Mouse (Mus musculus) mouse embryonic stem cell (cell line): ENCODE data around the gene Ern1.

Experiments used
- in situ Hi-C, 2 experiments: fragments of 300-500 bp; cut with MboI; formaldehyde crosslinking; loops; 1 replicate in 1 of 2; 3 replicates in 1 of 2; pipeline ENCODE4 v1.14.3; 2019 to 2020; ENCODE audit warnings: low sequenced_read_pairs in 2 of 2, low pct_unique_long_range_greater_than_20kb in 1 of 2, mixed read lengths in 1 of 2; ENCODE audit not compliant: unreplicated experiment in 1 of 2

Ern1 gene

DNA sequence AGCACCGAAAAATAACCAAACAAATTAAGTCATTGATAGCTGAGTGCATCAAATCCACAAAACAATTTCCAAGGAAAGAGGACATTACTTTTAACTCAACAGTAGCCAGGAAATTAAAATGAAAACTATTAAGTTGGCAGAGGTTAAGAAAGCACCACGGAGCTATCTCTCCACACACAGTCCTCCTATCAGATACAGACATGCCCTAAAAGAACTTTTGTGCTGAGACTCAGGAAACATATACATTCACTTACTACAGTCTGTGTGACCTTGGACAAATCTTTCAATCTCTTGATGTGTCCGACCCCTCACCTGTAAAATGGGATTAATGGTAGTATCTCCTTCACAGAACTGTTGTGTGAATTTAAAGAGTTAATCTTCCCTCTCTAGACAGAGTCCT lies 101.2 kb downstream of the Ern1 start:
- in situ Hi-C loops, result no loop called here

DNA sequence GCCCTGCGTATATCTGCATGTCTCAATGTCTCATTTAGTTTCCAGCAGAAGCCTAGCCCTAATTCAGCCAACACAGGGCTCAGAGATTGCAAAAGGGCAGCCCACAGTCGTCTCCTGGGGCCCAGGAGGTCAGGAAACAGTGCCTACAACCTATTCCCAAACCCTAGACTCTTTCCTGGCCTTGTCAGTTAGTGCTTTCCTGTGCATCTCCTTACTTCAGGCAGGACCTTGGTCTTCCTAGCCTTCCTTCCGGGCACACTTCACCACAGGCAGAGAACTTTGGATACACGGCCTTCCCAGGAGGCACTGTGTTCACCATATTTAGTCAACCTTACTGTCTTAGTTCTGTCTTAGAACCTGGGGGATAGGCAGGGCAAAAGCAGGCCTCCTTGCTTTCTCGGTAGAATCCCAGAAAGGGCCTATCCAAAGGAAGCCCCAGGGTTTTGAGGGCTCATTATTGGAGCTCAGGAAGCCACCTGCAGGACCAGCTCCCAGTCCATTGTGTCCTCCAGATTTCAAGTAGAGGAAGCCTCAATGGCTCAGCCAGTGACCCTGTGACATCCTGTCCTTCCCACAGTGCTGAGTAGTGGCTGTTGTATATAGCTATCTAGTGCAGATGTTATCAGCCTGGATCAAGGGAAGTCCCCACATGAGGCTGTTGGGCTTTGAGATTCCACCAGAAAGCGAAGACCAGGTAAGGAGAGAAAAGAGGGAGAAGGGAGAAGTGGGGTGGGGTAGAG lies 104.4 kb downstream of the Ern1 start:
- in situ Hi-C loops, result no loop called here

DNA sequence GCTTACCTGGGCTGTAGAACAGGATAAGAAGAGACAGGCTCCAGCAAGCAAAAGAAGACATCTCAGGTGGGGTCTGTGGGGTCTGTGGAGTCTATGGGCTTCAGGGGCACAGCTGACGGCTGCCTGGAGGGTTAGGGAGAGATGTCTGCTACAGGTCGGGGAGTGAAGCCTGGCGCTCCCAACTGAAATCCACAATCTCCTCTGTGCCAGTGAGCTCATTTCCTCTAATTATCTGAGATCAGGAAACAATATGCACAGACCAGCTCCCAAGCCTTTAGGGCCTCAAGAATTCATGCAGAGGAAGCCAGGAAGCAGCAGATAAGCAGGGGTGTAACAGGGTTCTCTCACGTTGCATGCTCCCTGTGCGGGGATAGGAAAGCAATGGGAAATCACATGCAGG lies 105.2 kb downstream of the Ern1 start:
- in situ Hi-C loops, result no loop called here

DNA sequence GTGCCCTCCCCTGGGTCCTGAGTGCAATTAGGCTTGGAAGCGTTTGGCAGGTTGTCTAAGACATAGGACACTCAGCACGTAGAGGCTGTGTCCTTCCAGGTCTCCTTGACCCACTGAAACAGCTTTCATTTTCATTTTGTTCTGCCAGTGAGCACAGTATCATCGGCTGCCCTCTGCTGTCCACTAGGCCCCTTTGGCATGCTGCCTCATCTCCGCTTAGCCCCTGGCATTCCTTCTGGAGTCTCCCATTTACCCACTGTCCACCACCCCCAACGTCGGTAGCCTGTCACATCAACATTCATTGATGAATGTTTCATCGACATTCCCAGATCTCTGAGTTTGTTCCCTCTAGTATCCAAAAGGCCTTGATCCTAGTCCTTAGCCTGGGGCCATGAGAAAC lies 105.8 kb downstream of the Ern1 start:
- in situ Hi-C loops, result no loop called here

DNA sequence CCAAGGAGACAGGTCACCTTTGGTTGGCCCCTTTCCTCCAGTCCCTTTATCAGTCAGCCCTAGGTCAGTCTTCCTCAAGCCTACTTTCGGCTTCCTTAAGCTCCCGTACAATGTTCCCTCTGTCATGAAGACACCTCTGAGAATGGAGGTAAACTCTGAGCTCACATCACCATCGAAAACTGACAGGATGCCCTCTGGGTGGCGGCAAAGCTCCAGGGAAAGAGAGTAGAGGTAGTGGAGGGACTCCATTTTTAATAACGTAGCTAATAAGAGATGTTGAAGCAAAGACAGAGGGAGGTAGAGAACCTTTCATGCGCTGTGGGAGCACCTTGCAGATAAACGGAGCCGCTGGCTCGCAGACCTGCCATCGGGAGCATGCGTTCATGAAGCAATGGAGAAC lies 106.6 kb downstream of the Ern1 start:
- in situ Hi-C loops, result no loop called here

DNA sequence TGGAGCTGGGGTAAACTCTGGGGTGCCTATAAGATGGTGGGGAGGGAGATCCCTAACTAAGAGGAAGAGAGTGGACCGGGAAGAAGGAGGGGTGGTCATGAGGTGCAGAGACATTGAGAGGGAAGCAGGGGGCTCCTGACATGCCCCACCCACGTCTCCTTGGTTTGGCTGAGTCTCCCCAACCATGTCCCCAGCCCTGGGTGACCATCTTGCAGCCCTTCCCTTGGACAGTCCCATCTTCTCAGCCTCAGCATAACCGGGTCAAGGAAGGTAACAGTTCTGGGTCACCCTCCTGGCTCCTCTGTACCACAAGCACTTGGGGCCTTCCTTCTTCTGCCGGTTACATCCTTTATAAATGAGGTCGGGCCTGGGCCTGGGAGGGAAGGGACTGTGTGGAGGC lies 112.7 kb downstream of the Ern1 start:
- in situ Hi-C loops, result no loop called here

DNA sequence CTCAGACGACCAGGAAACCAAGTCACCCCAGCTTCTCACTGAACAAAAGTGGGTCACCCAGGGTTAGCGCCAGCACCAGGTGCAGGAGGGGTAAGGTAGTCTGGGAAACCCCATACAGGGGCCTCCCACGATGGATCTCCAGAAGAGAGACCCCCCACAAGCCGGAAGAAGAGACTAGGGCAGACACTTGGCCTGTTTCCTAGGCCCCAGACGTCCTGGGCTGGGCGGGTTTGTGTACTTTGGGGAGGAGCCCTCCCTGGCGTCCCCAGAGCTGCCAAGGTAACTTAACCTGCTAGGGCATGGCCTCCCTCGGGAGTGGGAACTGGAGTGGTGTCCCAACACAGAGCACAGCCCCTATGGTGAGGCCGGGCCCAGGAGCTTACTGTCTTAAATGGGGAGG lies 113.1 kb downstream of the Ern1 start:
- in situ Hi-C loops, result no loop called here

DNA sequence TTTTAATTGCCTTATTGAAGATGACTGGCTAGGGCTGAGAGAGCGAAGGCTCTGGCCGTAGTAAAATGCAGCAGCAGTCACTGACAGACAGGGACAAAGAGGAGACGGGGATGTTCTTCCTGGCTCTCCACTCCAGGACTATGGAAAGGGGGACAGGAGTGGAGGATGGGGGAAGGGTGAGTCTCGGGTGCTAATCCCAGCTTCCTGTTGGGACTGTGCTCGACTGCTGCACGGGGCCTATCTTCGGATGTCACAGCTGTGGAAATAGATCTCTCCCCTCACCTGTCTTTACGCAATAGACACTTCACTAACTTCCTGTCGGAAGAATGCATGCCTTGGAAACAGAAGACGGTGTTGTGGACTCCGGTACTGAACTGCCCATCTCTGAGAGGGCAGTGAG lies 113.7 kb downstream of the Ern1 start:
- in situ Hi-C loops, result no loop called here

DNA sequence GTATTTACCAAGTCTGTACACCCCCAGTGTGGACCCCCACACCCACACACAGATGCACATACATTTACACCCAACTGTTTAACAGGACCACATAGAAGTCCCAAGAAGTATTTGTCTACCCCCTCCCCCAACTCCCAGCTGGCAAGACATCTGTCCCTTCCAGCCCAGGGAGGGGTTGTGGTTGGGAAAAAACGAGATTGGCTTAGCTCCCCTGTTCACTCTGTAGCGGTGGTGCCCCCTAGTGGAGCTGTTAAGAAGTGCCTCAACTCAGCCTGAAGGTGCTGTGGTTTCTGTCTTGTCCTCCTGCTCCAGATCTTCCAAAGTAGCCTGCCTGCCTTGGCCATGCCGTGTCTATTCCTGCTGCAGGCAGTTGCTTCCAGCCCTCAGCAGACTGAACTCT lies 121.3 kb downstream of the Ern1 start:
- in situ Hi-C loops, result no loop called here

DNA sequence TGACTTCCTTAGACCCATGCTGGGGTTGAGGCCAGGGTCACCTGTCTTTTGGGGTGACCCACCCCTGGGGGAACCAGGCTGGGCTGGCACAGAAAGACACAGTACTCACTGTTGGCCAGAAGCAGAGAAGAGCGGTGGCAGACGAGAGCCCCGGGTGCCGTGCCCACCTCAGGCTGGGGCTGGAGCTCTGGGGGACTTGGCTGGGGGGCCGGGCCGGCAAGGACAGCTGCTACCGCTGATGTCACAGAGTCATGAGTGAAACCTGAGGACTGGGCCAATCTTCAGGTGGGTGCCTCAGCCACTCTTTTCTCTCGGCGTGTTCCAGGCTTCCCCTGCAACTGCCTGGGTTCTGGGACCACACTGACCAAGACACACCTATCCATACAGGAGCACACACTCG lies 122.3 kb downstream of the Ern1 start, which contains the start of gene Prr29:
Gene Prr29, plus strand, starts transcription at position 107 of the 400 bp plus-strand sequence.
- in situ Hi-C loops, result no loop called here

DNA sequence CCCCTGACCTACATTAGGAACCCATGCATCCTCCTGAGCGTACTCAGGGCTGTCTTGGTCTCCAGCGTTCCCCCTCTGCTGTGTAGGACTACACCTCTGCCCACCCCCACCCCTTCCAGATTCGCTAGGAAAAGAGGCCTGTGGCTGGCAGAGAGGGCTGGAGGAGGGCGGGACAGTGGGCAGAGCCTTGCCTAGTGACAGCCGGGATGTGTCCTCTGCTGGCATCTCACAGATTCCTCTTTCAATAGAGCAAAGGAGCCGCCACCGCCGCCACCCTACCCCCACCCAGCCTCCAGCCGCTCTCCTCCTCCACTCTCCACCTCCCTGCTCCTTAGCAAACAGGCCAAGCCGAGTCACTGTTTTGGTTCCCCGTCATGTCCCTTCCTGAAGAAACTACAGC lies 122.9 kb downstream of the Ern1 start:
- in situ Hi-C loops, result no loop called here

DNA sequence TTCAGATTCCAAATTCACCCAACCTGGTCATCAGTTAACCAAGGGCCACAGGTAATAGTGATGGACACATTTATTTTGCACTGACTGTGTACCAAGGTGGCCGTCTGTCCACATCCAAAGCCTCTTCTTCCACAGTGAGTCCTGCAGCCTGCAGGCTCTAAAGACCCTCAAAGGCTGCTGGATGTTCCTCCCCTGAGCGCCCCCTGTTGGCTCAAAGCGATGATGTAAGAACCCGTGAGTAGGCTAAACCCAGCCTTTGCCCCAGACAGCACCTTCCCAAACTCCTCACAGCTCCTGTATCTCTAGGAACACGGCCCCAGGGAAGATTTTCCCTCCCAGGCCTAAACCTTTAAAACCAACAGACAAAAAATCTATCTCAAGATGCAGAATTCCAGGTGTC lies 128.3 kb downstream of the Ern1 start:
- in situ Hi-C loops, result no loop called here

DNA sequence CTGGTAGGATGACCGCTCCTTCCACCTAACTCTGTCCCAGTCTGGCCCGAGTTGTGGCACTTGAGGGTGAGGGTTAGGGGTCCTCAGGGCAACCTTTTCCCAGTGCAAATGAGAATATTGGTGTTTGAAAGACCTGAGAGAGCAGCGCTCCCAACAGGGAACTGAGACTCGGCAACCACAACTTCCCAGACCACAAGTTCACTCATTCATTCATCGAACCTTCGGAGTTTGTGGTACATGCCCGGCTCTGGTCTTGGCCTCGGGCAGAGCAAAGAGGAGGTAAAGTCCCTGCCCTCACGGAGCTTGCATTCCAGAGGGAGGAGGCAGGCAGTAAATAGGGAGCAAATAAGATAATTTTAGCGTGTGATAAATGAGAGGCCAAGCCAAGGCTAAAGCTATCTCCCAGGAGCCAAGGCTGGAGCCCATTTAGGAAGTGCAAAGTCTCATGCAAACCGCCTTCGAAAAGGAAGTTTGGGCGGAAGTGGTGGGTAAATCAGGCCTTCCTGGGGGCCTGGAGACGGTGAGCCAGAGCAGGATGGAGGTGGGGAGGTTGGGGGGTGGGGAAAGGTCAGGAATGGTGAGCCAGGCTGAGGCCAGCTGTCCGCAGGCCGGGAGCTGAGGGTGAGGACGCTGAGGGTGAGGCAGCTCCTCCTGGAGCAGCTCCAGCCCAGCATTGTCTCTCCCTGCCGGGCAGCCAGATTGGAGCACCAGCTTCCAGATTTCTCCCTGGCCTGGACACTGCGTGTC lies 132.1 kb downstream of the Ern1 start:
- in situ Hi-C loops, result no loop called here

DNA sequence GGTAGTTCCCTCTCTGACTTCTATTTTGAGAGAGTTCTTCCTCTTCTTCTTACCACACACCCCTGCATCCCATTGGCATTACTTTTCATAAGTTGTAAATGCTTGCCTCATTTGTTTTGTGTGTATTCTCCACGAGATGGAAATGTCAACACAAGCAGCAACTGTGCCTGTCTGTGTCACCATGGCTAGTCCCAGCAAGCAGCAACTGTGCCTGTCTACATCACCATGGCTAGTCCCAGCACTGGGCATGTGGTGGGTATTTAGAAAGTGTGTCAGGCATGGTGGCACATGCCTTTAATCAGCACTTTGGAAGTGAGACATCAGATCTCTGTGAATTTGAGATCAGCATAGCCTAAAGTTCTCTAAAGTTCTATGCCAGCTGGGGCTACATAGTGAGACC lies 133.5 kb downstream of the Ern1 start:
- in situ Hi-C loops, result no loop called here

DNA sequence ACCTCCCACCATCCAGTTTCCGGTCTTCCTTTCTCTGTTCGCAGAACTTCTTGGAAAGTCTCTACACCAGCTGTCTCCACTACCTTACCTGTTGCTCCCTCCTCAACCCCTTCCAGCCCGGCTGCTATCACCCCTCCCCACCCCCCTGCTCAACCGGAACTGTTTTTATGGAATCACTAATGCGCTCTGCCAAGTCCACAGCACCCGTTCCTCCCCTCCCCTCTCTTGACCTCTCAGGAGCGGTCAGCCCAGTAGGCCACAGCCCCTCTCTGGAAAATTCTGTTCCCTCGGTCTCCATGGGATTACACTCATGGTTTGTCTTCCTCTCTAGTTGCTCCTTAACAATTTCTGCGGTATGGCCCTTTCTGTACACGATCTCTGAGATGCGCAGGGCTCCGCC lies 134.5 kb downstream of the Ern1 start, which contains the start of gene Scn4a:
Gene Scn4a, minus strand, starts transcription at position 101 of the 400 bp plus-strand sequence.
- in situ Hi-C loops, result no loop called here

DNA sequence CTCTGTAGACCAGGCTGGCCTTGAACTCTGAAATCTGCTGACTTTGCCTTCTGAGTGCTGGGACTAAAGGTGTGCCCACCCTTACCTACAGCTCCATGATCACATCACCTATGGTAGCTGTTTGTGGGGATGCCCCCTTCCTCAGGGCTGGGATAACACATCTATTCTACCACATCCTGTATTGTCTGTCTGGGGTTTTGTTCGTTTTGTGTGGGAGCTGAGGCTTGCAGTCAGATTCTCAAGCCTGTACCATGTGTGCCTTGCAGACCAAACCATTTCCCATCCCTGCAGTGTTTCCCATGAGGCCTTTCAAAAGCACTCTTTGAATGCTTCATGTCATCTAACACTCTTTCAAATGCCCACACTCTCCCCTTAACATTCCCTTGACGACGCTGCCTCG lies 135.7 kb downstream of the Ern1 start:
- in situ Hi-C loops, result no loop called here

DNA sequence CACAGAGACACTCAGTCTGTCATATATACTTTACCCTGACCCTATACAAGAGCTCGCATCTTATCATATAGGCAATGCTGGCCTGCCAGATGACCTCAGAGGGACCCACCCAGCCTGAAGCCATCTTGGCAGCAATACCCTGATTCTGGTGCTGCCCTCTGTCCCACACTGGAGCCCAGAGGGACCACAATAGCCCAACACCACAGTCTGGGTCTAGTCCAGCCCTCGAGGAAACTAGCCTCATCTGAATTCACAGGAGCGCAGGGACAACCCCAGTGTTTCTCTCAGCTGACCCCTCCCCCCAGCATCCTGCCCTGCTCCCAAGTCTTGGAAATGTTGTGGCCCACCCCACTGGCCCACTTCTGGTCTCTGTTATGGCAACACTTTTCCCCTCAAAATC lies 136.4 kb downstream of the Ern1 start:
- in situ Hi-C loops, result no loop called here

DNA sequence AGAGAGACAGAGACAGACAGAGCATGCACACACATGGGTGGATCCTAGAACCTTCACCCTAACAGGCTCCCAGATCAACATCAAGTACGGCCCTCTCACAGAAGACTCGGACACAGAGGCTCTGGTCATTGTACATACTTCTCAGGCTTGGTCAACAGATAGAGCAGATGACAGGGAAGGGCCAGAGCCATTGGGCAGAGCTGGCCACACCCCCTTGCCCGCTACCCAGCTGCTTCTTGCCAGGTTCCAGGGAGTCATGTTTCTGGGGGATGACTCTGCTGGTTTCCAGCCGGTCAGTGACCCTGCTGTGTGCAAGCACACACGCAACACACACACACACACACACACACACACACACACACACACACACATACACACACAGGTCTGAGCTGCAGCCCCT lies 136.8 kb downstream of the Ern1 start:
- in situ Hi-C loops, result no loop called here

DNA sequence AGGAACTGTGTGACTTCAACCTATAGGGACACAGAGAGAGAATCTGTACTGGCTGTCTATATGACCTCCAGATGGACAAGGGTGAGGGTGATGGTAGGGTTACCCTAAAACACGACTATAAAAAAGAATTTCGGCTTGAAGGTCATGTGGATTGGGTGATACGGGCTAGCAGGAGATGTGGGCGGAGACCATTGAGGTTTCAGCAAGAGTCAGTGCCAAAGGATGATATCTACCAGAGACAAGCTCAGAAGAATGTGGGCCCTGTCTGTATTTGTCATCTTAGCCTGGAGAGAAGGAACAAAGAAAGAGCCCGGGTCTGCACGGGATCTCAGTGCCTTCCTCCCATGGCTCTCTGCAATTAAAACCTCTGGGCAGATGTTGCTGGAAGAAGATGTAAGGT lies 137.9 kb downstream of the Ern1 start:
- in situ Hi-C loops, result no loop called here

DNA sequence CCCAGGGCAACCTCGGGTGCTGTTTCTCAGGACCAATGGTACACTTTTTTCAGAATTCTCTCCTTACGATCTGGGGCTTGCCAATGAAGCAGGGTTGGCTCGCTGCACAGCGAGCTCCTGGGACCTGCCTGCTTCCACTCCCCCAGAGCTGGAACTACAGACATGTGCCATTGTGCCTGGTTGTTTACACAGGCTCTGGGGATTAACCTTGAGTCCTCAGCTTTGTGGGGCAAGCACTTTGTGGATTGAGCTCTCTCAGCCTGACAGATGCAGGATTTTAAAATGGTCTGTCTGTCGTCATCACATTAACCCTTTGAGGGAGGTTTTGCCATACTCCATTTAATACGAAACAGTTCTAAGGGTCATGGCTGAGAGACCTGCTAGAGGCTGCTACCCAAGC lies 142.7 kb downstream of the Ern1 start:
- in situ Hi-C loops, result no loop called here
